Mouse (Mus musculus) brain, embryonic 14.5 days (tissue): ENCODE measurements around the gene Zap70.

Experiments
- CTCF ChIP-seq: fragments of 200-500 bp; IDR thresholded peaks from 2 replicates; pipeline ENCODE4 v1.5.1; 2012; ENCODE audit warnings: inconsistent platforms, mild to moderate bottlenecking, moderate library complexity, borderline replicate concordance; ENCODE audit not compliant: insufficient read depth, insufficient read length; ENCODE audit errors: extremely low read depth
- POLR2A ChIP-seq: fragments of 200-500 bp; IDR thresholded peaks from 2 replicates; pipeline ENCODE4 v1.6.1; 2012; ENCODE audit warnings: mild to moderate bottlenecking, inconsistent platforms, borderline replicate concordance; ENCODE audit not compliant: poor library complexity, insufficient read depth, insufficient read length, severe bottlenecking; ENCODE audit errors: extremely low read depth

- no peak for TF ChIP-seq CTCF
- no peak for TF ChIP-seq POLR2A
Observed at GRCm38 (mm10) chr1:36800379-36801011, 38.9 kb downstream of the Zap70 start.
